Comparison of ENCODE assay signal across 21 mouse cellular contexts in genomic region chr4:130563260-130563756, GRCm38 (mm10). TPM values are rescaled to one million over a fixed set of nuclear protein-coding genes. Genes with fewer than 3 reads are reported as not detected.
DNase-seq lines count a peak whose midpoint lies in the region; ATAC-seq and TF ChIP-seq lines count a peak whose summit lies in the region.
"Had no signal": no experiment of that assay in that cellular context is flagged by ENCODE, and none has a peak within 500 bp of the region (broad histone marks: within the 10 kb centered on the region; RNA-seq: fewer than 3 reads in every experiment).

No protein-coding gene starts in this region.

- H3K27me3 ChIP-seq in forebrain, embryonic 12.5 days: no peaks in the 10 kb centered on the region
- H3K27me3 ChIP-seq in forebrain, embryonic 14.5 days (replicated peaks; ENCODE audit: control insufficient read depth, insufficient read depth, low read length): no peaks in the 10 kb centered on the region
- no peaks in the 10 kb centered on the region for H3K27me3 ChIP-seq in midbrain, embryonic 15.5 days (replicated peaks)
- no peaks in the 10 kb centered on the region for H3K27me3 ChIP-seq in midbrain, postnatal 0 days (ENCODE audit: insufficient read depth, low read length)
- H3K27me3 ChIP-seq in limb, embryonic 10.5 days (ENCODE audit: low read depth, poor library complexity, severe bottlenecking): no peaks in the 10 kb centered on the region
- H3K27me3 ChIP-seq: heart, embryonic 13.5 days; kidney, embryonic 15.5 days had no signal

- H3K9ac ChIP-seq in forebrain, embryonic 12.5 days: no peak overlapping the region
- H3K9ac ChIP-seq in forebrain, embryonic 14.5 days (ENCODE audit: low read length): no peak overlapping the region
- 0 out of 2 replicates have a peak overlapping the region, but pooled peaks have one; percentile 12 for H3K9ac ChIP-seq in midbrain, embryonic 15.5 days
- H3K9ac ChIP-seq in midbrain, postnatal 0 days (replicated peaks; ENCODE audit: low read length, poor library complexity, severe bottlenecking): no peak overlapping the region
- H3K9ac ChIP-seq: heart, embryonic 13.5 days; kidney, embryonic 15.5 days had no signal

- DNase-seq in adrenal gland, adult (ENCODE audit: inconsistent age in 2 of 2, low spot score in 1 of 2): peak; percentile 41 to 83
- no peak for DNase-seq in adrenal gland, adult 18-20 months (ENCODE audit: low spot score in 2 of 2)
- DNase-seq in forebrain, embryonic 14.5 days (ENCODE audit: low spot score): no peak
- no peak for DNase-seq in midbrain, postnatal 0 days (ENCODE audit: low spot score)
- no peak for DNase-seq in limb, embryonic 10.5 days (ENCODE audit: low spot score)
- DNase-seq in gastrocnemius, postnatal 4 days (ENCODE audit: low spot score in 2 of 2): no peak
- DNase-seq: adrenal gland, adult 8-10 months; heart, postnatal 36 days; layer of hippocampus, postnatal 36 days; lung, adult 2 months; lung, postnatal 36 days; thymus, postnatal 36 days had no signal

- peak overlapping the region; percentile 33 for H3K4me2 ChIP-seq in forebrain, embryonic 12.5 days
- no peak overlapping the region for H3K4me2 ChIP-seq in forebrain, embryonic 14.5 days (ENCODE audit: low read length)
- no peak overlapping the region for H3K4me2 ChIP-seq in midbrain, embryonic 15.5 days
- no peak overlapping the region for H3K4me2 ChIP-seq in midbrain, postnatal 0 days (ENCODE audit: low read depth, low read length, poor library complexity, severe bottlenecking)
- H3K4me2 ChIP-seq: heart, embryonic 13.5 days; kidney, embryonic 15.5 days; liver, embryonic 11.5 days had no signal

- no peak overlapping the region for H3K27ac ChIP-seq in forebrain, embryonic 12.5 days
- no peak overlapping the region for H3K27ac ChIP-seq in forebrain, embryonic 14.5 days (ENCODE audit: low read depth, low read length)
- H3K27ac ChIP-seq in midbrain, embryonic 15.5 days: peak overlapping the region; percentile 67; the same call in 1 of the 2 replicates
- H3K27ac ChIP-seq in midbrain, postnatal 0 days (ENCODE audit: low read depth, low read length): no peak overlapping the region; the same call in 1 of the 2 replicates
- no peak overlapping the region for H3K27ac ChIP-seq in limb, embryonic 10.5 days
- H3K27ac ChIP-seq: heart, embryonic 13.5 days; kidney, embryonic 15.5 days had no signal

- no peak overlapping the region for H3K4me3 ChIP-seq in forebrain, embryonic 12.5 days (replicated peaks)
- no peak overlapping the region for H3K4me3 ChIP-seq in forebrain, embryonic 14.5 days (ENCODE audit: low read depth, low read length)
- H3K4me3 ChIP-seq in midbrain, embryonic 15.5 days: no peak overlapping the region
- H3K4me3 ChIP-seq in midbrain, postnatal 0 days (ENCODE audit: low read depth, low read length): no peak overlapping the region
- H3K4me3 ChIP-seq in limb, embryonic 10.5 days: no peak overlapping the region
- H3K4me3 ChIP-seq: heart, embryonic 13.5 days; kidney, embryonic 15.5 days had no signal

- peaks cover 14% of the 10 kb centered on the region for H3K36me3 ChIP-seq in forebrain, embryonic 12.5 days (replicated peaks)
- H3K36me3 ChIP-seq in forebrain, embryonic 14.5 days (ENCODE audit: control insufficient read depth, insufficient read depth, low read length): peaks cover 5% of the 10 kb centered on the region; the same call in 1 of the 2 replicates
- H3K36me3 ChIP-seq in midbrain, embryonic 15.5 days (replicated peaks): no peaks in the 10 kb centered on the region
- H3K36me3 ChIP-seq in midbrain, postnatal 0 days (ENCODE audit: insufficient read depth, low read length): no peaks in the 10 kb centered on the region
- peaks cover 26% of the 10 kb centered on the region for H3K36me3 ChIP-seq in limb, embryonic 10.5 days
- H3K36me3 ChIP-seq: G1E; heart, embryonic 13.5 days; kidney, embryonic 15.5 days had no signal

- WGBS in forebrain, embryonic 12.5 days: 88% methylated on average over 9 of the region's 9 CpGs
- whole genome bisulfite sequencing in forebrain, embryonic 14.5 days: 86% methylated on average over 9 of the region's 9 CpGs
- 79% methylated on average over 9 of the region's 9 CpGs for WGBS in midbrain, embryonic 15.5 days
- WGBS in midbrain, postnatal 0 days: 79% methylated on average over 9 of the region's 9 CpGs
- WGBS in limb, embryonic 10.5 days: 92% methylated on average over 9 of the region's 9 CpGs

- H3K9me3 ChIP-seq in forebrain, embryonic 12.5 days: no peaks in the 10 kb centered on the region
- no peaks in the 10 kb centered on the region for H3K9me3 ChIP-seq in forebrain, embryonic 14.5 days (replicated peaks; ENCODE audit: control insufficient read depth, low read length)
- H3K9me3 ChIP-seq in midbrain, embryonic 15.5 days: no peaks in the 10 kb centered on the region
- no peaks in the 10 kb centered on the region for H3K9me3 ChIP-seq in midbrain, postnatal 0 days (ENCODE audit: low read length)
- H3K9me3 ChIP-seq in limb, embryonic 10.5 days (replicated peaks): no peaks in the 10 kb centered on the region
- H3K9me3 ChIP-seq: G1E; heart, embryonic 13.5 days; kidney, embryonic 15.5 days had no signal

- H3K4me1 ChIP-seq in forebrain, embryonic 12.5 days: peaks cover 70% of the 10 kb centered on the region
- H3K4me1 ChIP-seq in forebrain, embryonic 14.5 days (ENCODE audit: control insufficient read depth, insufficient read depth, low read length): peaks cover 38% of the 10 kb centered on the region
- peaks cover 67% of the 10 kb centered on the region for H3K4me1 ChIP-seq in midbrain, embryonic 15.5 days
- peaks cover 19% of the 10 kb centered on the region for H3K4me1 ChIP-seq in midbrain, postnatal 0 days (ENCODE audit: insufficient read depth, low read length)
- peaks cover 51% of the 10 kb centered on the region for H3K4me1 ChIP-seq in limb, embryonic 10.5 days
- H3K4me1 ChIP-seq: heart, embryonic 13.5 days had no signal

- no peak for TF ChIP-seq CTCF in midbrain, postnatal 0 days (IDR thresholded peaks at IDR 0.05)

- peak; percentile 5; the same call in 1 of the 2 replicates for ATAC-seq in forebrain, embryonic 12.5 days (ENCODE audit: low FRiP score)
- ATAC-seq in forebrain, embryonic 14.5 days: no peak
- no peak for ATAC-seq in midbrain, embryonic 15.5 days (replicated peaks)
- no peak for ATAC-seq in midbrain, postnatal 0 days (ENCODE audit: low FRiP score)
- ATAC-seq: CD4-positive, CD25-positive, alpha-beta regulatory T cell, adult 4 months; intestine, embryonic 16.5 days had no signal

RNA-seq across cellular contexts. Expression of gene Nkain1, which starts 10.7 kb away (rescaled TPM):
- total RNA-seq in adrenal gland, adult 18-20 months (2021): 1 to 10 TPM; 5.6 to 5.8 TPM
- polyA plus RNA-seq in forebrain, embryonic 12.5 days (2016; fragmentation: Nextera tagmentation; extraction: Ambion mirVana): 7.0 and 11.0 TPM in 2 replicates
- polyA plus RNA-seq in forebrain, embryonic 14.5 days (2014; fragmentation: Nextera tagmentation; extraction: Ambion mirVana): 12.6 and 15.8 TPM in 2 replicates
- 12.8 and 13.6 TPM in 2 replicates for polyA plus RNA-seq in midbrain, embryonic 15.5 days (2015; fragmentation: Nextera tagmentation; extraction: Ambion mirVana)
- 245 and 267 TPM in 2 replicates for total RNA-seq in midbrain, postnatal 0 days (2014; rRNA removed)
- 8.2 and 10.2 TPM in 2 replicates for polyA plus RNA-seq in midbrain, postnatal 0 days (2015; fragmentation: Nextera tagmentation; extraction: Ambion mirVana)
- 4.4 and 4.8 TPM in 2 replicates for polyA plus RNA-seq in limb, embryonic 10.5 days (2016; fragmentation: Nextera tagmentation; extraction: Ambion mirVana)
- 10 to 100 TPM; 12.0 to 12.1 TPM for total RNA-seq in gastrocnemius, postnatal 4 days (2021)
- total RNA-seq: G1E; neutrophil, adult 5-6 weeks had no signal
- polyA plus RNA-seq: CD4-positive, CD25-positive, alpha-beta regulatory T cell, adult 4 months; G1E; intestine, embryonic 16.5 days had no signal

Comparison
In these comparisons a context has a peak if more than half of its experiments do, and no peak if none do; other contexts are left out.
1. DNase-seq: peak in adrenal gland, adult (2 of 2); none in adrenal gland, adult 18-20 months (0 of 2), forebrain, embryonic 14.5 days (single experiment), midbrain, postnatal 0 days (single experiment), limb, embryonic 10.5 days (single experiment) and gastrocnemius, postnatal 4 days (0 of 2).